Mouse (Mus musculus): ENCODE results near the gene Naf1. TPM values are rescaled to one million over a fixed set of nuclear protein-coding genes. Genes with fewer than 3 reads are reported as not detected.

Gene Naf1
- polyA plus RNA-seq, 1 experiment = 5.6 TPM

DNA sequence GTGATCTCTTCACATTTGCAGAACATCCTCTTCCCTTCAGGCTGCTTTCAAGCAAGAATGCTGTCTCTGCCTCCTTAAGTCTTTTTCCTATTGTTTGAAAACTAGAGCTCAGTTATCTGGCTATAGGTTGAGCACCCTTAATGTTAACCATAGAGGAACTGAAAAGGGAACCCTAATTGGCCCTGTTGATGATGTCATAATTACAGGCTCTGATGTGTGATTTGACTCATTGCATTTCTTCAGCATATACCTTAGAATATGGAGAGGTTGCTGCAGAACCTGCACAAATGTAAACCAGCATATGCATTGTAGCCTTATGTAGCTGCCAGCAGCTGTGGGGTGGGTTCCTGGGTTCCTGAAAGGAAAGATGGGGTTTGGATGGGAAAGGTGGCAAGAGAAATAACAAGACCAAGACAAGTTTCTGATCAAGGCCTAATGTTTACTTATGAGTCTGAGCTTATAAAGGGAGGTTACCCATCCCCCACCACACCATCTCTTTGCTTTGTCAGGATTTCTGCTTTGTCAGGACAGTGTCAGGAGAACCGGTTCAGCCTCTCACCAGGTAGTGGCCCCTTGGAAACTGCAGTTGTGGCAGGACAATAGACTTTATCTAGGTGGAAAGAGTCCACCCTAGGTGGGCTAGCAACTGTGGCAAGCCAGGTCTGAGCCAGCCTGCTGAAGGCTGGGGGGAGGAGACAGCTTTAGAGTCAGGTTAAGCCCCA is 9.4 kb downstream of the Naf1 start:
- TF ChIP-seq POLR2A (IDR thresholded peaks at IDR 0.05; ENCODE audit: control insufficient read depth, extremely low read depth, insufficient read depth, low read length, poor library complexity) (no peak), CTCF (IDR thresholded peaks at IDR 0.05; ENCODE audit: borderline replicate concordance, control insufficient read depth, extremely low read depth, insufficient read depth, low read length, poor library complexity) (no peak)
- Histone ChIP-seq H3K4me1 (replicated peaks; ENCODE audit: control insufficient read depth, insufficient read depth, low read length) (no peaks in the 10 kb centered on the region), H3K4me3 (ENCODE audit: control insufficient read depth, insufficient read depth, low read length) (no peak overlapping the region), H3K27ac (ENCODE audit: control insufficient read depth, insufficient read depth, low read length) (no peak overlapping the region), H3K27me3 (ENCODE audit: control insufficient read depth, insufficient read depth, low read length) (no peaks in the 10 kb centered on the region), H3K36me3 (ENCODE audit: control insufficient read depth, insufficient read depth, low read length) (no peaks in the 10 kb centered on the region)
- no peak for DNase-seq
- 94% methylated on average over 1 of the region's 1 CpGs for WGBS

DNA sequence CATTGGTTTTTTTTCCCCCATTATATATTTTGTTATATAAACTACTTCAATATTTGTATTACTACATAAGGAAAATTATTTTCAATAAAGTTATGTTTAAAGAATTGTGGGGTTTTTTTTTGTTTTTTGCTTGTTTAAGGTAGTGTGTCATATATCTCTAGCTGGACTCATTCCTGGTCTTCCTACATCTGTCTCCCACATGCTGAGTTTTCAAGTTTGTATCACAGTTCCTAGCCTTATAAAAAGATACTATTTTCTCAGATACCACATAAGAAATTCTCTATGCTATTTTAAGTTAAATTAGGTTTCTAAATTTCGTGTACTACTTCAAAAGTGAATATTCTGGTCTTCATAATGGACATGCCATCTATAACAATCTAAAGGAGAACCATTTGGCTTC is 23.8 kb downstream of the Naf1 start:
- Histone ChIP-seq H3K36me3 (ENCODE audit: control insufficient read depth, insufficient read depth, low read length) (no peaks in the 10 kb centered on the region), H3K4me1 (replicated peaks; ENCODE audit: control insufficient read depth, insufficient read depth, low read length) (no peaks in the 10 kb centered on the region), H3K27me3 (ENCODE audit: control insufficient read depth, insufficient read depth, low read length) (no peaks in the 10 kb centered on the region), H3K27ac (ENCODE audit: control insufficient read depth, insufficient read depth, low read length) (no peak overlapping the region), H3K4me3 (ENCODE audit: control insufficient read depth, insufficient read depth, low read length) (no peak overlapping the region)
- TF ChIP-seq POLR2A (IDR thresholded peaks at IDR 0.05; ENCODE audit: control insufficient read depth, extremely low read depth, insufficient read depth, low read length, poor library complexity) (no peak), CTCF (IDR thresholded peaks at IDR 0.05; ENCODE audit: borderline replicate concordance, control insufficient read depth, extremely low read depth, insufficient read depth, low read length, poor library complexity) (no peak)
- WGBS = 79% methylated on average over 1 of the region's 1 CpGs
- DNase-seq = no peak

GRCm38 (mm10) chr8:66891879-66892278 is 31.9 kb downstream of the Naf1 start:
- 92% methylated on average over 2 of the region's 2 CpGs for WGBS
- no peak for DNase-seq
- no peak overlapping the region for H3K27ac ChIP-seq (ENCODE audit: control insufficient read depth, insufficient read depth, low read length)
- no peaks in the 10 kb centered on the region for H3K36me3 ChIP-seq (ENCODE audit: control insufficient read depth, insufficient read depth, low read length)
- H3K4me1 ChIP-seq (replicated peaks; ENCODE audit: control insufficient read depth, insufficient read depth, low read length) = no peaks in the 10 kb centered on the region
- H3K27me3 ChIP-seq (ENCODE audit: control insufficient read depth, insufficient read depth, low read length) = no peaks in the 10 kb centered on the region
- TF ChIP-seq POLR2A (IDR thresholded peaks at IDR 0.05; ENCODE audit: control insufficient read depth, extremely low read depth, insufficient read depth, low read length, poor library complexity) (no peak), CTCF (IDR thresholded peaks at IDR 0.05; ENCODE audit: borderline replicate concordance, control insufficient read depth, extremely low read depth, insufficient read depth, low read length, poor library complexity) (no peak)
- H3K4me3 ChIP-seq (ENCODE audit: control insufficient read depth, insufficient read depth, low read length) = no peak overlapping the region

DNA sequence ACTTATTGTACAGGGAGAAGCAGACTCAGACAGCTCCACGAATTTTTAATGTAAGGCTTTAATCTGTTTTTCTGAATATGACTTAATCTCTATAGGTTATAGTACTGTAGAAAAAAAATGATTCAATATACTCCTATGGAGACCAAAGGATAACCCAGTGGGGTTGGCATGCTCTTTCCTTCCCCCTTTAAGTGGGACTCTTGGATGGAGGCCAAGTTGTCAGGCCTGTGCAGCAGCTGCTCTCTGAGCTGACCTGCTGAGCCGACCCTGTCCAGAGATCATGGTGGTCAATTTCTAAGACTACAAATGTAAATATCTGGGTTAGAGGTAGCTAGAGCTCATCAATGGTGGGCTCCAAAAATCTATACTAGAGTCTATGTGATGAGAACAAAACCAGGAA is 45.0 kb downstream of the Naf1 start:
- WGBS = 80% methylated on average over 2 of the region's 2 CpGs
- Histone ChIP-seq H3K4me3 (ENCODE audit: control insufficient read depth, insufficient read depth, low read length) (no peak overlapping the region), H3K27ac (ENCODE audit: control insufficient read depth, insufficient read depth, low read length) (no peak overlapping the region), H3K36me3 (ENCODE audit: control insufficient read depth, insufficient read depth, low read length) (no peaks in the 10 kb centered on the region), H3K4me1 (replicated peaks; ENCODE audit: control insufficient read depth, insufficient read depth, low read length) (no peaks in the 10 kb centered on the region), H3K27me3 (ENCODE audit: control insufficient read depth, insufficient read depth, low read length) (no peaks in the 10 kb centered on the region)
- TF ChIP-seq CTCF (IDR thresholded peaks at IDR 0.05; ENCODE audit: borderline replicate concordance, control insufficient read depth, extremely low read depth, insufficient read depth, low read length, poor library complexity) = no peak
- no peak for TF ChIP-seq POLR2A (IDR thresholded peaks at IDR 0.05; ENCODE audit: control insufficient read depth, extremely low read depth, insufficient read depth, low read length, poor library complexity)
- DNase-seq = no peak

- H3K4me3 ChIP-seq (ENCODE audit: control insufficient read depth, insufficient read depth, low read length) = no peak overlapping the region
- no peak for DNase-seq
- no peaks in the 10 kb centered on the region for H3K4me1 ChIP-seq (replicated peaks; ENCODE audit: control insufficient read depth, insufficient read depth, low read length)
- no peak for TF ChIP-seq CTCF (IDR thresholded peaks at IDR 0.05; ENCODE audit: borderline replicate concordance, control insufficient read depth, extremely low read depth, insufficient read depth, low read length, poor library complexity)
- TF ChIP-seq POLR2A (IDR thresholded peaks at IDR 0.05; ENCODE audit: control insufficient read depth, extremely low read depth, insufficient read depth, low read length, poor library complexity) = no peak
- no peak overlapping the region for H3K27ac ChIP-seq (ENCODE audit: control insufficient read depth, insufficient read depth, low read length)
- WGBS = 96% methylated on average over 4 of the region's 4 CpGs
- no peaks in the 10 kb centered on the region for H3K36me3 ChIP-seq (ENCODE audit: control insufficient read depth, insufficient read depth, low read length)
- no peaks in the 10 kb centered on the region for H3K27me3 ChIP-seq (ENCODE audit: control insufficient read depth, insufficient read depth, low read length)
Measured at GRCm38 (mm10) chr8:66905557-66905956, 45.5 kb downstream of the Naf1 start.

- no peaks in the 10 kb centered on the region for H3K36me3 ChIP-seq (ENCODE audit: control insufficient read depth, insufficient read depth, low read length)
- no peak overlapping the region for H3K27ac ChIP-seq (ENCODE audit: control insufficient read depth, insufficient read depth, low read length)
- H3K4me1 ChIP-seq (replicated peaks; ENCODE audit: control insufficient read depth, insufficient read depth, low read length) = no peaks in the 10 kb centered on the region
- no peaks in the 10 kb centered on the region for H3K27me3 ChIP-seq (ENCODE audit: control insufficient read depth, insufficient read depth, low read length)
- 85% methylated on average over 8 of the region's 8 CpGs for WGBS
- TF ChIP-seq POLR2A (IDR thresholded peaks at IDR 0.05; ENCODE audit: control insufficient read depth, extremely low read depth, insufficient read depth, low read length, poor library complexity) (no peak), CTCF (IDR thresholded peaks at IDR 0.05; ENCODE audit: borderline replicate concordance, control insufficient read depth, extremely low read depth, insufficient read depth, low read length, poor library complexity) (no peak)
- DNase-seq = no peak
- no peak overlapping the region for H3K4me3 ChIP-seq (ENCODE audit: control insufficient read depth, insufficient read depth, low read length)
Measured at GRCm38 (mm10) chr8:66906116-66906515, 46.1 kb downstream of the Naf1 start.

DNA sequence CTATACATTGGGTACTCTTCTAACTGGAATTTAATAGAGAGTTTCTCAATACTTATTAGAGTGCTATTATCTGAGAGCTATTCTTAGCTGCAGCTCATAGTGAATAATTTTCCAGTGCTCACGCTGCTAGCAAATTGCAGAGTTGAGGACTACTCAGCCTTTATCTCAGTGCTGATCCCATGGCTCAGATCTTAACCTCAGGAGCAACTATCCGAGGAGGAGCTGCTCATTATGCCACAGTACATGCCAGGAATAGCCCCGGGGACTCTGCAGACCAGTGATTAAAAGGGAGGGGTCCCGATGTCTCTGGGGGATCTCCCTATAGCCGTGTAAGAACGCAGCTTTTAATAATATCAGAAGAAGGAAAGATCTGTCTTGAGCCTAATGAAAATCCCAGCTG is 50.7 kb downstream of the Naf1 start:
- no peak for DNase-seq

More for the DNA sequence above, 50.7 kb downstream of the Naf1 start:
- Histone ChIP-seq H3K36me3 (ENCODE audit: control insufficient read depth, insufficient read depth, low read length) (no peaks in the 10 kb centered on the region), H3K27ac (ENCODE audit: control insufficient read depth, insufficient read depth, low read length) (no peak overlapping the region), H3K4me1 (replicated peaks; ENCODE audit: control insufficient read depth, insufficient read depth, low read length) (no peaks in the 10 kb centered on the region), H3K4me3 (ENCODE audit: control insufficient read depth, insufficient read depth, low read length) (no peak overlapping the region), H3K27me3 (ENCODE audit: control insufficient read depth, insufficient read depth, low read length) (no peaks in the 10 kb centered on the region)
- TF ChIP-seq POLR2A (IDR thresholded peaks at IDR 0.05; ENCODE audit: control insufficient read depth, extremely low read depth, insufficient read depth, low read length, poor library complexity) (no peak), CTCF (IDR thresholded peaks at IDR 0.05; ENCODE audit: borderline replicate concordance, control insufficient read depth, extremely low read depth, insufficient read depth, low read length, poor library complexity) (no peak)
- WGBS = 70% methylated on average over 6 of the region's 6 CpGs

Measured in thymus, adult 2 months (tissue).